ENCODE assay signal across 8 mouse cellular contexts in genomic region chr5:136135571-136136291, GRCm38 (mm10). TPM values are rescaled to one million over a fixed set of nuclear protein-coding genes. Genes with fewer than 3 reads are reported as not detected.
A peak's percentile ranks its signal among the peaks of the same experiment; 100 is the strongest.
DNase-seq lines count a peak whose midpoint lies in the region; ATAC-seq and TF ChIP-seq lines count a peak whose summit lies in the region.

Gene Lrwd1, minus strand, starts transcription at chr5:136136074.
Gene Alkbh4, plus strand, starts transcription at chr5:136136146.

- peak within 1 kb of the TSS; percentile 79 for H3K4me3 ChIP-seq in embryonic facial prominence, embryonic 13.5 days
- peak within 1 kb of the TSS; percentile 68 for H3K4me3 ChIP-seq in kidney, adult 2 months (ENCODE audit: insufficient read depth, low read depth, low read length)
- H3K4me3 ChIP-seq in limb, embryonic 12.5 days (replicated peaks): peak within 1 kb of the TSS; percentile 64
- H3K4me3 ChIP-seq in midbrain, embryonic 15.5 days: peak within 1 kb of the TSS; percentile 79
- peak within 1 kb of the TSS; percentile 74 for H3K4me3 ChIP-seq in spleen, adult 2 months (ENCODE audit: extremely low read depth, insufficient read depth, insufficient read length)

- peaks cover 22% of the 10 kb centered on the region for H3K4me1 ChIP-seq in embryonic facial prominence, embryonic 13.5 days
- peaks cover 4% of the 10 kb centered on the region; the same call in 1 of the 2 replicates for H3K4me1 ChIP-seq in kidney, adult 2 months (ENCODE audit: control insufficient read depth, insufficient read depth, low read length)
- peaks cover 18% of the 10 kb centered on the region for H3K4me1 ChIP-seq in limb, embryonic 12.5 days (replicated peaks)
- H3K4me1 ChIP-seq in midbrain, embryonic 15.5 days: peaks cover 27% of the 10 kb centered on the region
- peaks cover 5% of the 10 kb centered on the region; the same call in 1 of the 2 replicates for H3K4me1 ChIP-seq in spleen, adult 2 months (ENCODE audit: control insufficient read depth, insufficient read depth, insufficient read length)

- peaks cover 60% of the 10 kb centered on the region for H3K36me3 ChIP-seq in embryonic facial prominence, embryonic 13.5 days
- H3K36me3 ChIP-seq in kidney, adult 2 months (ENCODE audit: control insufficient read depth, insufficient read depth, low read length): 0 out of 2 replicates have a peak, but pooled peaks cover 2% of the 10 kb centered on the region
- H3K36me3 ChIP-seq in limb, embryonic 12.5 days: peaks cover 60% of the 10 kb centered on the region
- H3K36me3 ChIP-seq in midbrain, embryonic 15.5 days (replicated peaks): peaks cover 8% of the 10 kb centered on the region
- peaks cover 23% of the 10 kb centered on the region for H3K36me3 ChIP-seq in spleen, adult 2 months (ENCODE audit: control insufficient read depth, insufficient read depth, low read length)

- peak within 1 kb of the TSS; percentile 68 for H3K4me2 ChIP-seq in embryonic facial prominence, embryonic 13.5 days
- H3K4me2 ChIP-seq in limb, embryonic 12.5 days: peak within 1 kb of the TSS; percentile 76
- peak within 1 kb of the TSS; percentile 84 for H3K4me2 ChIP-seq in midbrain, embryonic 15.5 days

- H3K9ac ChIP-seq in embryonic facial prominence, embryonic 13.5 days: peak within 1 kb of the TSS; percentile 88
- H3K9ac ChIP-seq in limb, embryonic 12.5 days (replicated peaks): peak within 1 kb of the TSS; percentile 81
- peak within 1 kb of the TSS; percentile 71 for H3K9ac ChIP-seq in midbrain, embryonic 15.5 days

- DNase-seq in 3134 (ENCODE audit: extremely low read depth, insufficient read length, low spot score): peak; percentile 96
- peak; percentile 97 for DNase-seq in adrenal gland, postnatal 36 days
- DNase-seq in heart, adult 18-20 months: peak; percentile 98
- peak; percentile 98 for DNase-seq in kidney, adult 2 months
- DNase-seq in spleen, adult 2 months (ENCODE audit: low read depth in 1 of 2, low spot score in 2 of 2): peak; percentile 93 to 97

- no peaks in the 10 kb centered on the region for H3K27me3 ChIP-seq in embryonic facial prominence, embryonic 13.5 days
- no peaks in the 10 kb centered on the region for H3K27me3 ChIP-seq in kidney, adult 2 months (replicated peaks; ENCODE audit: control insufficient read depth, insufficient read depth, low read length)
- no peaks in the 10 kb centered on the region for H3K27me3 ChIP-seq in limb, embryonic 12.5 days
- no peaks in the 10 kb centered on the region for H3K27me3 ChIP-seq in midbrain, embryonic 15.5 days (replicated peaks)
- no peaks in the 10 kb centered on the region for H3K27me3 ChIP-seq in spleen, adult 2 months (ENCODE audit: control insufficient read depth, insufficient read depth, low read length)

- peak; percentile 86 for ATAC-seq in embryonic facial prominence, embryonic 13.5 days (ENCODE audit: insufficient number of reproducible peaks, insufficient read depth, low FRiP score, low TSS enrichment, low read depth)
- ATAC-seq in limb, embryonic 12.5 days (ENCODE audit: insufficient number of reproducible peaks, insufficient read depth, low FRiP score, low TSS enrichment, low read depth): peak; percentile 82
- ATAC-seq in midbrain, embryonic 15.5 days (replicated peaks): peak; percentile 93

- under 1% methylated on average over 60 of the region's 60 CpGs for WGBS in embryonic facial prominence, embryonic 13.5 days
- under 1% methylated on average over 60 of the region's 60 CpGs for WGBS in kidney, adult 2 months
- under 1% methylated on average over 60 of the region's 60 CpGs for whole genome bisulfite sequencing in limb, embryonic 12.5 days
- under 1% methylated on average over 60 of the region's 60 CpGs for WGBS in midbrain, embryonic 15.5 days
- WGBS in spleen, adult 2 months: under 1% methylated on average over 60 of the region's 60 CpGs

- peak within 1 kb of the TSS; percentile 39 for H3K27ac ChIP-seq in embryonic facial prominence, embryonic 13.5 days
- H3K27ac ChIP-seq in kidney, adult 2 months (ENCODE audit: insufficient read depth, low read depth, low read length): peak within 1 kb of the TSS; percentile 40
- peak within 1 kb of the TSS; percentile 20; the same call in 1 of the 2 replicates for H3K27ac ChIP-seq in limb, embryonic 12.5 days
- H3K27ac ChIP-seq in midbrain, embryonic 15.5 days: peak within 1 kb of the TSS; percentile 54; the same call in 1 of the 2 replicates
- peak within 1 kb of the TSS; percentile 81 for H3K27ac ChIP-seq in spleen, adult 2 months (ENCODE audit: insufficient read depth, low read length)

- H3K9me3 ChIP-seq in embryonic facial prominence, embryonic 13.5 days: no peaks in the 10 kb centered on the region
- no peaks in the 10 kb centered on the region for H3K9me3 ChIP-seq in limb, embryonic 12.5 days
- H3K9me3 ChIP-seq in midbrain, embryonic 15.5 days: no peaks in the 10 kb centered on the region

- TF ChIP-seq POLR2A in kidney, adult 2 months (IDR thresholded peaks at IDR 0.05; ENCODE audit: low read depth, low read length): peak; percentile 15
- no peak for TF ChIP-seq POLR2A in spleen, adult 2 months (IDR thresholded peaks at IDR 0.05; ENCODE audit: low read depth, low read length)

- peak; percentile 62 for TF ChIP-seq CTCF in kidney, adult 2 months (conservative IDR thresholded peaks at IDR 0.05; ENCODE audit: insufficient read depth, insufficient read length, low read depth, low read length)
- peak; percentile 61; the same call in 1 of the 2 replicates for TF ChIP-seq CTCF in spleen, adult 2 months (IDR thresholded peaks at IDR 0.05; ENCODE audit: extremely low read depth, insufficient read depth, insufficient read length, insufficient replicate concordance)

RNA-seq across cellular contexts. Expression of gene Lrwd1, which starts in this region (rescaled TPM):
- total RNA-seq in adrenal gland, postnatal 36 days (2021): 10 to 100 TPM in 1 of 2 experiments, 1 to 10 TPM in 1; 9.6 to 11.5 TPM
- 41.7 and 42.1 TPM in 2 replicates for polyA plus RNA-seq in embryonic facial prominence, embryonic 13.5 days (2015; fragmentation: Nextera tagmentation; extraction: Ambion mirVana)
- 1 to 10 TPM; 5.5 to 5.7 TPM for total RNA-seq in heart, adult 18-20 months (2021)
- polyA plus RNA-seq in kidney, adult 2 months (2012; rRNA removed): 18.4 and 19.9 TPM in 2 replicates
- 49.6 and 50.2 TPM in 2 replicates for polyA plus RNA-seq in limb, embryonic 12.5 days (2016; fragmentation: Nextera tagmentation; extraction: Ambion mirVana)
- 28.6 and 30.7 TPM in 2 replicates for polyA plus RNA-seq in midbrain, embryonic 15.5 days (2015; fragmentation: Nextera tagmentation; extraction: Ambion mirVana)
- polyA plus RNA-seq in spleen, adult 2 months (2012; rRNA removed): 39.5 and 46.4 TPM in 2 replicates

RNA-seq across cellular contexts. Expression of gene Alkbh4, which starts in this region (rescaled TPM):
- total RNA-seq in adrenal gland, postnatal 36 days (2021): 1 to 10 TPM; 6.8 to 7.5 TPM
- 26.1 and 27.1 TPM in 2 replicates for polyA plus RNA-seq in embryonic facial prominence, embryonic 13.5 days (2015; fragmentation: Nextera tagmentation; extraction: Ambion mirVana)
- 1 to 10 TPM; 4.7 to 4.9 TPM for total RNA-seq in heart, adult 18-20 months (2021)
- 11.1 and 11.8 TPM in 2 replicates for polyA plus RNA-seq in kidney, adult 2 months (2012; rRNA removed)
- polyA plus RNA-seq in limb, embryonic 12.5 days (2016; fragmentation: Nextera tagmentation; extraction: Ambion mirVana): 27.7 and 29.9 TPM in 2 replicates
- polyA plus RNA-seq in midbrain, embryonic 15.5 days (2015; fragmentation: Nextera tagmentation; extraction: Ambion mirVana): 22.3 and 22.8 TPM in 2 replicates
- polyA plus RNA-seq in spleen, adult 2 months (2012; rRNA removed): 19.6 and 28.4 TPM in 2 replicates

Comparison
In these comparisons a context has a peak if more than half of its experiments do, and no peak if none do; other contexts are left out.
1. Peak in every context shown above with its lines: DNase-seq, ATAC-seq, H3K4me3 ChIP-seq and H3K27ac ChIP-seq.
2. H3K27ac ChIP-seq: peak in every context shown above with its lines; median percentile 81 in spleen, adult 2 months; 54 in midbrain, embryonic 15.5 days; 40 in kidney, adult 2 months; 39 in embryonic facial prominence, embryonic 13.5 days; 20 in limb, embryonic 12.5 days.